Mouse (Mus musculus) testis, adult 2 months (tissue): Measurements from ENCODE around the gene Gm49325. TPM values are rescaled to one million over a fixed set of nuclear protein-coding genes. Genes with fewer than 3 reads are reported as not detected.

Experiments
- H3K27ac ChIP-seq: fragments of 200-500 bp; 2 replicates; pipeline ENCODE4 v1.5.1; 2012; ENCODE audit warnings: low read depth, low read length; ENCODE audit not compliant: control insufficient read depth, insufficient read depth
- H3K27me3 ChIP-seq: fragments of 200-500 bp; 2 replicates; pipeline ENCODE4 v1.6.1; 2012; ENCODE audit warnings: mild to moderate bottlenecking, low read length, moderate library complexity; ENCODE audit not compliant: control insufficient read depth, insufficient read depth
- H3K36me3 ChIP-seq: fragments of 200-500 bp; 2 replicates; pipeline ENCODE4 v1.6.1; 2012; ENCODE audit warnings: mild to moderate bottlenecking, low read length; ENCODE audit not compliant: control insufficient read depth, insufficient read depth
- H3K4me1 ChIP-seq: fragments of 200-500 bp; 2 replicates; pipeline ENCODE4 v1.6.1; 2012; ENCODE audit warnings: low read length; ENCODE audit not compliant: control insufficient read depth, insufficient read depth
- H3K4me3 ChIP-seq: fragments of 200-500 bp; 2 replicates; pipeline ENCODE4 v1.5.1; 2012; ENCODE audit warnings: low read depth, mild to moderate bottlenecking, low read length, moderate library complexity, mixed read lengths; ENCODE audit not compliant: control insufficient read depth
- CTCF ChIP-seq: fragments of 200-500 bp; IDR thresholded peaks from 2 replicates; pipeline ENCODE4 v1.5.1; 2012; ENCODE audit warnings: low read depth, mild to moderate bottlenecking, inconsistent platforms, low read length, moderate library complexity; ENCODE audit not compliant: control insufficient read depth, insufficient read depth, insufficient replicate concordance
- POLR2A ChIP-seq: fragments of 200-500 bp; IDR thresholded peaks from 2 replicates; pipeline ENCODE4 v1.6.1; 2012; ENCODE audit warnings: low read depth, mild to moderate bottlenecking, inconsistent platforms, low read length, moderate library complexity; ENCODE audit not compliant: control insufficient read depth
- polyA plus RNA-seq: library from polyadenylated mRNA; depleted of rRNA; stranded (reverse); fragments of >200 nt; gene quantifications from 2 replicates; pipeline ENCODE4 v1.2.3, GENCODE M21; 2012

Gm49325 gene
- polyA plus RNA-seq, 1 experiment, result not detected

GRCm38 (mm10) chr10:77626036-77626435 is 20.0 kb downstream of the Gm49325 start:
- no peaks in the 10 kb centered on the region; the same call in 1 of the 2 replicates for H3K36me3 ChIP-seq
- peaks cover 17% of the 10 kb centered on the region for H3K4me1 ChIP-seq
- no peak for TF ChIP-seq CTCF
- TF ChIP-seq POLR2A, result no peak

GRCm38 (mm10) chr10:77626591-77626990 is 20.6 kb downstream of the Gm49325 start:
- H3K27me3 ChIP-seq, result no peaks in the 10 kb centered on the region
- no peak overlapping the region for H3K4me3 ChIP-seq
- H3K27ac ChIP-seq, result no peak overlapping the region
- H3K4me1 ChIP-seq, result peaks cover 15% of the 10 kb centered on the region
- TF ChIP-seq CTCF (no peak), POLR2A (no peak)
- H3K36me3 ChIP-seq, result peaks cover 2% of the 10 kb centered on the region; the same call in 1 of the 2 replicates

More at GRCm38 (mm10) chr10:77626036-77626435, 20.0 kb downstream of the Gm49325 start:
- Histone ChIP-seq H3K4me3 (no peak overlapping the region), H3K27ac (0 out of 2 replicates have a peak overlapping the region, but pooled peaks have one; percentile 41), H3K27me3 (no peaks in the 10 kb centered on the region)

- Histone ChIP-seq H3K4me3 (no peak overlapping the region), H3K36me3 (peaks cover 2% of the 10 kb centered on the region; the same call in 1 of the 2 replicates), H3K27ac (no peak overlapping the region), H3K4me1 (peaks cover 12% of the 10 kb centered on the region), H3K27me3 (no peaks in the 10 kb centered on the region)
- peak; percentile 90; the same call in 1 of the 2 replicates for TF ChIP-seq CTCF
- TF ChIP-seq POLR2A, result no peak
Observed at GRCm38 (mm10) chr10:77627497-77627896, 21.5 kb downstream of the Gm49325 start.

DNA sequence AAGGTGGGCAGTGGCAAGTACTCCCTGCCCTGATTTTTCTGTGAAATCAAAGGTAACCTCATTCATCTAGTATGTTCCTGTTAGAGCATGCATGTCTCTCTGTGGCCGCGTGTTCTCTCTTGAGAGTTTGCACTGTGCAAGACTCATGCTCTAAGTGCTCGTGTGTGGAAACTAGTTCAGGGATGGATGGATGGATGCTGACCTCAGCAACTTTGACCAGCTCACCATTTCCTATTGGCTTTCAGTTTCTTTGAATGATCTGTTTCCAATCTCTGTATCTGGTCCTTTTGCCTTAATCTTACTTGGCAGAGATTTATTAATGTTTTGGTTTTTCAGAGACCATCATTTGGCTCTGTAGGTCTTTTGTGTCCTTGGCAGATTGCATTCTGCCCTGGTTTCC is 23.2 kb downstream of the Gm49325 start:
- no peak overlapping the region for H3K4me3 ChIP-seq

GRCm38 (mm10) chr10:77629970-77630369 is 24.0 kb downstream of the Gm49325 start:
- Histone ChIP-seq H3K27ac (0 out of 2 replicates have a peak overlapping the region, but pooled peaks have one; percentile 43), H3K4me1 (peaks cover 4% of the 10 kb centered on the region), H3K27me3 (no peaks in the 10 kb centered on the region), H3K4me3 (peak overlapping the region; percentile 28), H3K36me3 (peaks cover 2% of the 10 kb centered on the region; the same call in 1 of the 2 replicates)
- TF ChIP-seq POLR2A (no peak), CTCF (no peak)

More for the DNA sequence above, 23.2 kb downstream of the Gm49325 start:
- Histone ChIP-seq H3K27ac (no peak overlapping the region; the same call in 1 of the 2 replicates), H3K27me3 (no peaks in the 10 kb centered on the region), H3K36me3 (peaks cover 2% of the 10 kb centered on the region; the same call in 1 of the 2 replicates), H3K4me1 (peaks cover 8% of the 10 kb centered on the region)
- no peak for TF ChIP-seq POLR2A
- TF ChIP-seq CTCF, result no peak

DNA sequence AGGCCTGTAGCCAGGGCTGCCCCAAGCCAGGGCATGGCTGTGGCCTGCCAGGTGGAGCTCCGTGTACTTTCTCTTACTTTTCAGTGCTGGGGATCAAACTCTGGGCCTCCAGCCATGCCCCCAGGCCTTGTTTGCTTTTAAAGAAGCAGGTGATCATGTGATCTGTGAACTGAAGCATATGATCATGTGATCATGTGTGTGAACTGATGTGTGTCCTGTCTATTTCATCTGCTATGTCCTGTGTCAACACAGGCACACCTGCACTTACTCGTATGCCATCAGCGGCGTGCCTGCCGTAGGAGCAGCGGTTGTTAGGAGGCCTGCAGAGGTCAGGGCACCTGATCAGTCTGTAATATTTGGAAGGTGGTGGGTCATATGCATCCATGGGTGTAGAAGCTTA is 28.0 kb downstream of the Gm49325 start:
- Histone ChIP-seq H3K4me1 (no peaks in the 10 kb centered on the region), H3K36me3 (peaks cover 2% of the 10 kb centered on the region; the same call in 1 of the 2 replicates), H3K4me3 (no peak overlapping the region), H3K27me3 (no peaks in the 10 kb centered on the region), H3K27ac (no peak overlapping the region)
- TF ChIP-seq CTCF, result no peak
- no peak for TF ChIP-seq POLR2A

GRCm38 (mm10) chr10:77634452-77635231 is 28.6 kb downstream of the Gm49325 start:
- H3K4me1 ChIP-seq, result no peaks in the 10 kb centered on the region
- H3K36me3 ChIP-seq, result peaks cover 2% of the 10 kb centered on the region; the same call in 1 of the 2 replicates
- TF ChIP-seq POLR2A (no peak), CTCF (no peak)
- H3K27ac ChIP-seq, result no peak overlapping the region
- H3K4me3 ChIP-seq, result no peak overlapping the region
- no peaks in the 10 kb centered on the region for H3K27me3 ChIP-seq
